ENCODE assay signal across 28 mouse cellular contexts in the genomic region with DNA sequence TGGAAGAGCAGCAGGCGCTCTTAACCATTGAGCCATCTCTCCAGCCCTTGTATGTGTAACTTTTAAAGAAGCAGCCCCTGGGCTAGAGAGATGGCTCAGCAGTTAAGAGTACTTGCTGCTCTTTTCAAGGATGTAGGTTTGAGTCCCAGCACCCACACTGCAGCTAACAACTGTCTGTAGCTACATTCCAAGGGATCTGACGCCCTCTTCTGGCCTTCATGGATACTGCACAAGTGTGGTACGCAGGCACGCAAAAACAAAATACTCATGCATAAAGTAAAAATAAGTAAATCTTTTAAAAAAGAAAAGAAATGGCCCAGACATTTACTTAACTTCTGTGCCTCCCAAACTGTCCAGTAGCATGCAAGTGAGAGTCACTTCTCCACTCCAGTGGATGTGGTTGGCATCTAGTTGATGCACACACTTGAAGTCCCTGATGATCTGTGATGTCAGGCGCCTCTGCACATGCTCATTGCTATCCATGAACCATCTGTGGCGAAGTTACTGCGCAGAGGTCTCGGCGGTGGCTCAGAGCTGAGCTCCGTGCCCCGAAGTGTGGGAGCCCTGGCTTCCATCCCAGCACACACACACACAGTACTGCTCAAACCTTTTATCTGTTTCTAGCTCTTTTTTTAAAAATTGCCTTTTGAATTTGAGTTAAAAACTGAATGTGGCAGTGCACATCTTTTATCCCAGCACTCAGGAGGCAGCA. TPM values are rescaled to one million over a fixed set of nuclear protein-coding genes. Genes with fewer than 3 reads are reported as not detected.
DNase-seq lines count a peak whose midpoint lies in the region; TF ChIP-seq lines count a peak whose summit lies in the region.
"Had no signal": no experiment of that assay in that cellular context is flagged by ENCODE, and none has a peak within 500 bp of the region (broad histone marks: within the 10 kb centered on the region; RNA-seq: fewer than 3 reads in every experiment).

No protein-coding gene starts in this region.

- peak; percentile 20 for TF ChIP-seq RAD21 in MEL (IDR thresholded peaks at IDR 0.05; ENCODE audit: low read depth, low read length)

- no peak for DNase-seq in left cerebral cortex, adult 2 months (ENCODE audit: extremely low spot score in 1 of 2, low spot score in 2 of 2)
- no peak for DNase-seq in left cerebral cortex, adult 18-20 months (ENCODE audit: low spot score in 2 of 2)
- peak; percentile 14 for DNase-seq in MEL (ENCODE audit: low read depth, low spot score)
- DNase-seq in layer of hippocampus, adult 2 months (ENCODE audit: low spot score in 2 of 2), result peak; percentile 15 to 52
- no peak for DNase-seq in urinary bladder, postnatal 25 days (ENCODE audit: low spot score)
- no peak for DNase-seq in cerebellum, adult 11 months
- DNase-seq in heart, postnatal 14 days, result no peak
- DNase-seq: adrenal gland, postnatal 36 days; B cell, adult 2 months; cerebellum, adult 9-11 months; gastrocnemius, postnatal 25 days; kidney, adult 9 months; kidney, postnatal 4 days; lung, postnatal 10 days; retina, postnatal 1 day; thymus, postnatal 25 days had no signal

- TF ChIP-seq CTCF in left cerebral cortex, adult 2 months (IDR thresholded peaks at IDR 0.05), result peak; percentile 3
- peak; percentile 53 for TF ChIP-seq CTCF in E14TG2a.4 (conservative IDR thresholded peaks at IDR 0.05; ENCODE audit: low read length)
- peak; percentile 37 to 43 (median 42); a peak in 5 of 6 replicates for TF ChIP-seq CTCF in MEL (IDR thresholded peaks at IDR 0.05 in 2 of 3, conservative IDR thresholded peaks at IDR 0.05 in 1 of 3; ENCODE audit: control insufficient read depth in 1 of 3, insufficient read depth in 1 of 3, low read depth in 2 of 3, low read length in 3 of 3, poor library complexity in 1 of 3, severe bottlenecking in 1 of 3)
- peak; percentile 52 for TF ChIP-seq CTCF in layer of hippocampus, adult 2 months (conservative IDR thresholded peaks at IDR 0.05)

- H3K9me3 ChIP-seq in E14TG2a.4 (ENCODE audit: low read length) (no peaks in the 10 kb centered on the region), MEL (replicated peaks; ENCODE audit: insufficient read depth, low read length) (no peaks in the 10 kb centered on the region)
- H3K9me3 ChIP-seq: embryonic facial prominence, embryonic 13.5 days; forebrain, embryonic 15.5 days; limb, embryonic 13.5 days had no signal

- H3K27ac ChIP-seq in left cerebral cortex, adult 2 months, result no peak overlapping the region
- H3K27ac ChIP-seq in MEL (ENCODE audit: control insufficient read depth, low read depth, low read length), result no peak overlapping the region
- H3K27ac ChIP-seq in layer of hippocampus, adult 2 months, result no peak overlapping the region
- H3K27ac ChIP-seq: embryonic facial prominence, embryonic 13.5 days; forebrain, embryonic 15.5 days; limb, embryonic 13.5 days; stomach, postnatal 0 days had no signal

- no peaks in the 10 kb centered on the region for H3K79me2 ChIP-seq in MEL (ENCODE audit: control insufficient read depth, insufficient read depth, low read length, poor library complexity)

- intact Hi-C loops in left cerebral cortex, adult 2 months (cut with DNase I), result no loop called here
- intact Hi-C loops in heart, postnatal 14 days (cut with DNase I), result no loop called here

- peaks cover 7% of the 10 kb centered on the region; the same call in 1 of the 2 replicates for H3K27me3 ChIP-seq in E14TG2a.4 (ENCODE audit: insufficient read depth, low read length)
- peaks cover 0 to 2% of the 10 kb centered on the region in 2 experiments for H3K27me3 ChIP-seq in MEL (ENCODE audit: control insufficient read depth in 1 of 2, insufficient read depth in 2 of 2, low read length in 2 of 2)

- H3K36me3 ChIP-seq in E14TG2a.4 (ENCODE audit: insufficient read depth, low read length), result peaks cover 83% of the 10 kb centered on the region
- no peaks in the 10 kb centered on the region for H3K36me3 ChIP-seq in MEL (ENCODE audit: control insufficient read depth in 1 of 2, insufficient read depth in 2 of 2, low read length in 2 of 2)
- H3K36me3 ChIP-seq: embryonic facial prominence, embryonic 13.5 days; forebrain, embryonic 15.5 days; limb, embryonic 13.5 days had no signal

- no peak for TF ChIP-seq EP300 in MEL (IDR thresholded peaks at IDR 0.05; ENCODE audit: low read depth in 1 of 2, low read length in 2 of 2)

- H3K4me1 ChIP-seq in E14TG2a.4 (replicated peaks; ENCODE audit: low read depth, low read length), result peaks cover 75% of the 10 kb centered on the region
- no peaks in the 10 kb centered on the region for H3K4me1 ChIP-seq in MEL (ENCODE audit: control insufficient read depth in 1 of 2, insufficient read depth in 2 of 2, low read length in 2 of 2)
- H3K4me1 ChIP-seq: embryonic facial prominence, embryonic 13.5 days; forebrain, embryonic 15.5 days had no signal

- TF ChIP-seq POLR2A in MEL (IDR thresholded peaks at IDR 0.05; ENCODE audit: control insufficient read depth in 1 of 2, insufficient read depth in 1 of 2, low read depth in 1 of 2, low read length in 2 of 2, poor library complexity in 1 of 2), result no peak

- H3K4me3 ChIP-seq in left cerebral cortex, adult 2 months, result no peak overlapping the region
- H3K4me3 ChIP-seq in E14TG2a.4 (replicated peaks; ENCODE audit: low read length) (no peak overlapping the region), MEL (ENCODE audit: control insufficient read depth in 1 of 2, insufficient read depth in 1 of 2, low read depth in 2 of 2, low read length in 2 of 2) (no peak overlapping the region)
- no peak overlapping the region for H3K4me3 ChIP-seq in layer of hippocampus, adult 2 months
- H3K4me3 ChIP-seq: embryonic facial prominence, embryonic 13.5 days; forebrain, embryonic 15.5 days; limb, embryonic 13.5 days; megakaryocyte, embryonic 14.5 days had no signal

- no peak overlapping the region for H3K9ac ChIP-seq in MEL (ENCODE audit: control insufficient read depth, low read depth, low read length, poor library complexity, severe bottlenecking)
- H3K9ac ChIP-seq: embryonic facial prominence, embryonic 13.5 days; forebrain, embryonic 15.5 days; limb, embryonic 13.5 days had no signal

TF ChIP-seq in MEL, 35 proteins besides CTCF, POLR2A, EP300 and RAD21:
- no peak for TF ChIP-seq SIN3A (IDR thresholded peaks at IDR 0.05; ENCODE audit: low read length)
- peak; percentile 9; the same call in 1 of the 2 replicates for TF ChIP-seq SMC3 (IDR thresholded peaks at IDR 0.05; ENCODE audit: low read depth, low read length)

RNA-seq across cellular contexts. Expression of gene Nkx1-1, which starts 59.0 kb away (rescaled TPM):
- not detected for total RNA-seq in left cerebral cortex, adult 2 months (2021)
- total RNA-seq in left cerebral cortex, adult 18-20 months (2021), result not detected
- total RNA-seq in MEL (2012; rRNA removed), result not detected in 2 replicates
- polyA plus RNA-seq in MEL (2012; ENCODE audit: insufficient read depth in 1 of 2, insufficient read length in 2 of 2, low read depth in 1 of 2, low replicate concordance in 2 of 2, missing spikeins in 1 of 2), result not detected
- total RNA-seq in layer of hippocampus, adult 2 months (2021), result not detected
- not detected for total RNA-seq in heart, postnatal 14 days (2021)
- total RNA-seq: adrenal gland, postnatal 36 days; gastrocnemius, postnatal 25 days; heart, adult 8-10 months; left cerebral cortex, postnatal 10 days had no signal
- polyA plus RNA-seq: cortical plate, adult 2 months; embryonic facial prominence, embryonic 13.5 days; forebrain, embryonic 15.5 days; heart, embryonic 16.5 days; inflammation-experienced regulatory T-cells, adult 6 months; limb, embryonic 13.5 days; liver, embryonic 16.5 days; stomach, postnatal 0 days had no signal

Comparison
In these comparisons a context has a peak if more than half of its experiments do, and no peak if none do; other contexts are left out.
1. DNase-seq: peak in MEL (single experiment) and layer of hippocampus, adult 2 months (2 of 2); none in left cerebral cortex, adult 2 months (0 of 2), left cerebral cortex, adult 18-20 months (0 of 2), urinary bladder, postnatal 25 days (single experiment), cerebellum, adult 11 months (single experiment) and heart, postnatal 14 days (0 of 2).
2. CTCF ChIP-seq: peak in every context shown above with its lines; median percentile 53 in E14TG2a.4; 52 in layer of hippocampus, adult 2 months; 42 in MEL; 3 in left cerebral cortex, adult 2 months.